Mouse (Mus musculus): Measurements from ENCODE around the gene Prokr1. TPM values are rescaled to one million over a fixed set of nuclear protein-coding genes. Genes with fewer than 3 reads are reported as not detected.
A peak's percentile ranks its signal among the peaks of the same experiment; 100 is the strongest.
"Not testable (repeated sequence)": the region's sequence is repeated elsewhere in the genome, so short reads cannot be mapped to it uniquely, and the experiment has no call there.

Gene Prokr1
- polyA plus RNA-seq, 1 experiment, result 0.10 TPM

- DNase-seq (ENCODE audit: extremely low spot score in 1 of 2, low spot score in 1 of 2), result no peak
These were observed 13.8 kb downstream of the Prokr1 start for GRCm38 (mm10) chr6:87576648-87577330.

DNA sequence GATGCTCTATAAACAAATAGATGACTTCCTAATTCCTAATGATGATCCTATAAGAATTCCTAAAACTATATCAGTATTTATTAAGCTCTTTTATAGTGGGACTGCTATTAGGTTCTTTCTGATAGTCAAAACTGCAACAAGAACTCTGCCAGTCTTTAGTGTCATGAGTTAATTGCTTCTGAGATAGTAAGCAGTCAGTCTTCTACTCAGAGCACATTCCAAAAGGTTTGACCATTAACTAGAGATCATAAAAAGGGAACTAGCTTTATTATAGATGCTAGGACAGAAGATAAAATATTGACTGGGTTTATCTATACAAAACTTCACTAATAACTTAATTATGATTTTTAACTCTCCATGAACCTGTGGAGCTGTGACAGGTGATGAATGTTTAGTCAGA, 18.7 kb downstream of the Prokr1 start:
- not testable (repeated sequence) for DNase-seq (ENCODE audit: extremely low spot score in 1 of 2, low spot score in 1 of 2)

DNA sequence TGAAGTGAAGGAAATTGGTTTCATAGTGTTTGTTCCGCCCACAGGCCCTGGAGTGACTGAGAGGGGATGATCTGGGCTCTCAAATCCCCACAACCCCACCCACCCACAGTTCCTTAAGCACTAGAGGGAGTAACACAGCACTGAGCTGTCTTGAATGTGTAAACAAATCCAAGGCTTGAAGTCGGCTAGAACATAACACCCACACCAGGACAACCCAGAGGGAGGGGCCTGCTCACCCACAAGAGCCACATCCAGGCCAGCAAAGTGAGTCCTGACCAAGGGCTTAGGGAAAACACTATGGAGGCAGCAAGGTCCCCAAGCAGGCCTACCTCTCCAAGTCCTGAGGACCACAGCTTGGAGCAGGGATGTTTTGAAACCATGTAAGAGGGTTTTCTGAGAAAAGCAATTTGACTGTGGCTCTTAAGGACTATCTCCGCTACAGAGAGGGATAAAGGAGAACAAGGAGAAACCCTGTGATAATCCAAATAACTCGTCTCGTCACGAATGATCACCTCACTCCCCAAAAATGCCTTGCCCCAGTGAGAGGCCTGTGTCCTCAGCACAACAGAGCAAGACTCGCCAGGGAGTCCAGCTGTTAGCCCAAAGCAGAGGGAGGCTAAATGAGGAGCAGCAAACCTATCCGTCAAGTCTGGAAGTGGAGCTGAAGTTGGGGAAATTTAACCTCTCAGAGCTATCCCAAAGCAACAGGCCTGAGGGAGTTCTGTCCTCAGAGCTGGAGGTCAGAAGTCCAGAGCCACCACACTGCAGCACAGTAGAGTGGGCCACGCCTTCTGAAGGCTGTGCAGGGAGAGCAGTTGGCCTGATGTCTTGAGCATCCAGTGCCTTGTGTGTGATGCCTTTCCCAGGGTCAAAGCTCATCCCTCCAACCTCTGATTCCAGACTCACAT, 22.6 kb downstream of the Prokr1 start:
- no peak for DNase-seq (ENCODE audit: extremely low spot score in 1 of 2, low spot score in 1 of 2)

- no peak for DNase-seq (ENCODE audit: extremely low spot score in 1 of 2, low spot score in 1 of 2)
These were observed 25.4 kb downstream of the Prokr1 start for GRCm38 (mm10) chr6:87565166-87565565.

DNA sequence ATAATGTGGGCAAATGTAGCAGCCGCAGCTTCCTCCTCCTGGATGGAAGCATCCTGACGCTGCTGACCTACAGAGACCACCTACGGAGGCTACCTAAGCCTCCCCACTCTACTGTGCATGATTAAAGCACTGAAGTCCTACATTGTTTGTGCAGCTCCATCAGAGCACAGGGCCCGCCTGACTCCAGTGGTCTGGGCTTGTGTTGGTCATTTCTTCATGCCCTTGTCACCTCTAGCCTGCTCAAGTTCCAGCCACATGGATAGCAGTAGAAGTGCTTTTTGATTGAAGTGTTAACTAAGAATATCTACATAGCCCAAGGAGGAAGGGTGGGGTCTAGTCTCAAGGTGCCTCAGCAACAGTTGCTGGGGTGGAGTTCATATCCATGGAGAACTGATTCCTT, 26.2 kb downstream of the Prokr1 start:
- no peak for DNase-seq (ENCODE audit: extremely low spot score in 1 of 2, low spot score in 1 of 2)

DNA sequence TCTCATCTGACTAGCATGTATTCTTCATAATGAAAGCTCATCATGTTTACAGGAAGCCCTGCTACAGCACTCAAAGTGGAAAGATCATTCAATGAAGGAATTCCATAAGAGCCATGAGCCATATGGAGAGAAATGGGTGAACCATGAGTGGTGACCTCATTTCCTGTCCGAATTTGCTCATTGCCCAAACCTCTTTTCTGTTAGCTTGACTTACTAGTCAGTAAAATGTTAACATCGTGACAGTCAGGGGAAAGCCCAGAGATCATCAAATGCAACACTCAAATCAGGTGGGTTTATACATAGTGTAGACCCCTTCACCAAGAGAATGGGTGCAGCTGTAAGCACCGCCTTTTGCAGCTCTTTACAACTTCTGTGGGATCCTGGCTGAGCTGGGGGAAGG, 36.8 kb downstream of the Prokr1 start:
- DNase-seq (ENCODE audit: extremely low spot score in 1 of 2, low spot score in 1 of 2), result no peak

DNA sequence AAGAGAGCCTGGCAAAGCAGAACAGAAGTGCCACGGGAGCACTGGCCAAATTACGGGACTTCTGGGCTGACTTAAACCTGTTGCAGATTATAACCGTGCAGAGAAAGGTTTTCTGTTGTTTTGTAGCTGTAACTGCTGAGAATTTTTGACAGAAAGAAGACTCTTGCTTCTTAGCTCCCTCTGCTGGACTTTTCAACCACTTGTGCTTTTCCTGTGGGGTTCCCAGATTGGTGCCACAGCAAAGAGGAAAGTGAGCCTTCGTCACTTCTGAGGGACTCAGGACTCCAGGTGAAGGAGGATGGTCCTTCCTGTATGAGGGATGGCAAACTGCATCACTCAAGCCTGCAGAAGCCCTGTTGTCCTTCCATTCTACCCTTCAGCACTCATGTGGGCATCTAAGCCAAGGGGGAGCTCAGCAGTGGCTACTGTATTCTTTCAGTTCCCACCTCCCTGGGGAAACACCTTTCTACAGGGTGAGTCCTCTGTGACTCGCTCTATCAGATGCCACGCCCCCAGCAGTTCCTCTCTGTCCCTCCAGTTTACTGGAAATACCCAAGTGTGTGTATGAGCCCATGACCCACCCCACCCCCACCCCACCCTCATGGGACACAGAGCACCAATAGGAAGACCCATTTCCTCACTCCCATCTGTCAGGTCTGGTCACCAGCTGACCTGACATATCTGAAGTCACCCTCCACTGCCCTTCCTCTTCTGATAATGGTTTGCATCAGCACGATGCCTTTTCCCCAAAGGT, 38.3 kb downstream of the Prokr1 start:
- DNase-seq (ENCODE audit: extremely low spot score in 1 of 2, low spot score in 1 of 2), result peak in 1 of 2 experiments; percentile 64

DNA sequence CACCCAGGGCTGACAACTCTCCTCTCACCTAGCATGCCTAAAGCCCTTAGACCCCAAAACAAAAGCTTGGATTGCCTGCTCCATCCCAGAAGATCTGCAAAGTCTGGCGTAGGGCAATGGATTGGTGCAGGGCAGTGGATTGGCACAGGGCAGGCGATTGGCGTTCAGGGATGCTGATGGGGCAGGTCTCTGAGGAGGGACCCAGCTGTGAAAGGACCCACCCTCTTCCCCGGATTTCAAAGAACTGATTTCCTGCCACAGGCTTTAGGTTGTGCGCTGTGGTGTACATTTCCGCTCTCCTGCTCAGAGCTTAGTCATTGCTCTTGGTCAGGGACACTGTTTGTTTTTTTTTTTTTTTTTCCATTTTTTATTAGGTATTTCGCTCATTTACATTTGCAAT, 42.7 kb downstream of the Prokr1 start:
- no peak for DNase-seq (ENCODE audit: extremely low spot score in 1 of 2, low spot score in 1 of 2)

DNA sequence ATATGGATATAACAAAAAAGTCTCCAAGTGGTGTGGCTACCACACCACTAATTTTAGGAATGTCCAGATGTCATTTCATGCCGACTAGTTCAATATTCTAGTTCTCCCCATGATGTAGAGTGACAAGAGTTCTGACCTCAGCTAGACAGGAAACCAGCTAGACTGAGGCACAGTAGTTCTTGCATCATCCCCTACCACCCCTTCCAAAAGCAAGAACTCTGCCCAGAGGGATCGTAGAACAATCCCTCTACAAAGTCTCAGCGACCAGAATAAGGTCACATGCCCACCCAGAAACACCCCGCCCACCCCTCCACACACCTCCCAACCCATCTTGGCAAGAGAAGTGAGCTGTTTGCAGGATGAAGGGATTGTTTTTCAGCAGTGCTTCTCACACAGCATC, 43.1 kb downstream of the Prokr1 start:
- no peak for DNase-seq (ENCODE audit: extremely low spot score in 1 of 2, low spot score in 1 of 2)

DNA sequence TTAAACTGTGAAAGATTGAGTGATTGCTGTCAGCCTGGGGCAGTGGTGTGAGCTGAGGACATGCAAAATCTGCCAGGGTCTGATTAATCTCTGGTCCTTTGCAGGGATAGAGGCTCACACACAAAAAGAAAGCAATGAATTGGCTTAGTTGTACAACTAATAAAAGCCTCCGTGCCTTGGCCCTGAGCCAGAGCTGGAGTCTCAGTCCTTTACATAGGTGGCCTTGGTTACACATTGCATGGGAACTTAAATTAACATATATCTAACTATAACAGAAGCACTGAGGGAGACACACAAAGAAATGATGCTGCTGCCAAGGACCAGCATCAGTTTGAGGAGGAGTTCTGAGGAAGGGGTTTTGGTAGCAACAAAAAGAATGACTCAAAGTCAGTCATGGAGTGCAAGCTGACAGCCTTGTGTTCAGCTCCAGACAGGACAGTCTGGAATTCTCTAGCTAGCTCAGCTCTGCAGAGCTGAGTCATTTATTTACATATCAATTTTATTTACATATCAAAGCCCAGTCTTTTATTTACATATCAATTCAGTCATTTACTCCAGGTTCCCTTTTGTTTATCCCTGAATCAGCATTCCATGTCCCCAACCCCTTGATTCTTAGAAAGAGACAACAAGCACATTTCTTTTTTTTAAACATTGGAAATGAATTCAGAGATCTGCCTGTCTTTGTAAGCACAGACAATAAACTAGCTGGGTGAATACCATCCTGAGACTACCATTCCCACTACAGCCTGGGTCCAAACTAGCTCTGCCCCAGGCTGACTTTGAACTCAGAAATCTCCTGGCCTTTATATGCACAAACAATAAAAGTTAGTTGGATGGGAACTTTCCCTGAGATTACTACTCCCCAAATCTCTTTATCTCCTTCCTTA, 45.0 kb downstream of the Prokr1 start:
- no peak for DNase-seq (ENCODE audit: extremely low spot score in 1 of 2, low spot score in 1 of 2)

DNA sequence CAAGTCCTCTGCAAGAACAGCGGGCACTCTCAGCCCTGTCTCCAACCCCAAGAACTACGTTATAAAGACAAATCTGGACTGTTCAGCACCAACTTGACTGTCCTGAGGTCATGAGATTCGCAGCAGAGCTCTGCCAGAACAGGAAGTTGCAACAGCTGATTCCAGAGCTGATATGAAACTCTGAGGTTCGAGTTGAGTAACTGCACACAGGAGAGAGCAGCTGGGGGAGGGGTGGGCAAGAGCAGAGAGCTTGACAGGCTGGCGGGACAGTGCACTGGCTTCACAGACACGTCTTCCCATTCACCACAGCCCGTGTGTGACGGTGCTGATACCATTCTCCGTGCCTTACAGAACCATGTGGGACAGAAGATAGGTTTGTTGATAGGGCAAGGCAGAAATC, 48.5 kb downstream of the Prokr1 start:
- no peak for DNase-seq (ENCODE audit: extremely low spot score in 1 of 2, low spot score in 1 of 2)

- no peak for DNase-seq (ENCODE audit: extremely low spot score in 1 of 2, low spot score in 1 of 2)
These were observed 49.4 kb downstream of the Prokr1 start for GRCm38 (mm10) chr6:87541171-87541571.

DNA sequence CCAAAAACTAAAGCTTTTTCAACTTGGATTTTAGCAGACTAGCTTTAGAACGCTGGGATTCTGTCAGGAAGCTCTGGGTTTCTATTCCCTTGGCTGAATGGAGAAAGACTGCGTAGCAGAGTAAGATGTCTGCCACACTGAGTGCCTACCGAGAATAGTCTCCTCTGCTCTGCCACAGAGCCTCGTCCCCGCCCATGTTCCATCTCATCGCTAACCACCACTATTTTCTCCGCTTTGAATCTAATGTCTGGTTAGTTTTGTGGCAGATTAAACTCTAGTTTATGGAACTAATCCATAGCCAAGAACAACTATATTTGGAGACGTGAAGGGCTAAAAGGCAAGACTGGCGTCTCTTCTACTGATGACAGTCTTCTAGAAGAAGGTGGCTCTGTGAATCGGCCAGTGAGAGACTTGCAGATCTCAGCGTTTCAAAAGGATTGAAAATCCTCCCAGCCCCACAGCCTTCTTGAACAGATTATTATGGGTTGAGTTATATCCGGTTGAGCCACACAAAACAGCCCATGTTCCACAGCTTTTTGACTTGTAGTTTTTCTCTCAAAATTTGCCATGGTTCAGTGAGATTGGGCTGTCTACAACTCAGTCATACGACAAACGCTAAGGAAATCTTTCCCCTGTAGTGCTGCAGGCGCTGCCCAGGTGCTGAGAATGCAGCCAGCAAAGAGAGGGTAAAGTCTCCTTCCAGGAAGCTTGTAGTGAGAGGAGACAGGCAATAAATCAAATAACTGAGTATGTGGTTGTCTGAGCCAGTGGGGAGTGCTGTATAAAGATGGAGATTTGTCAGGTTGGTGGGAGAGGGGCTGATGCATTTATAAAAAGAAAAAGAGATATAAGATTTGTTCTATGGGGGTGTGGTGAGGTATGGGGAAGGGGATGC, 51.9 kb downstream of the Prokr1 start:
- no peak for DNase-seq (ENCODE audit: extremely low spot score in 1 of 2, low spot score in 1 of 2)

DNA sequence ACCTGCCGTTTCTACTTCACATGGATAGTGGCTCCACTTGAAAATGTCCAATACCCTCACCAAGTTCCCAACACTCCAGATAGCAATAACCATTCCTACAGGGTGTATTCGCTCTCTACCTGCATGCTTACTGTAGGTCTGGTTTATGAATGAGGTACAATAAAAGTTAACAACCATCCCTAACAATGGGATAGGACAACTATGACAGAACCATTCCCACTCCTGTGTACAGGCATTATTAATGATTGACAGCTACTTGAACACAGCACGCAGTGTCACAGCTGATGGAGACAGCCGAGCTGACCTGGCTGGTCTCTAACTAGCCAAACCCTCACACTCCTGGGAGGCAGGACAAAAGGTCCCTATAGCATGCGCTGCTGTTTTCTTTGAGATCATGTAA, 52.9 kb downstream of the Prokr1 start:
- no peak for DNase-seq (ENCODE audit: extremely low spot score in 1 of 2, low spot score in 1 of 2)

- DNase-seq (ENCODE audit: extremely low spot score in 1 of 2, low spot score in 1 of 2), result no peak
These were observed 54.3 kb downstream of the Prokr1 start for GRCm38 (mm10) chr6:87536270-87536669.

DNA sequence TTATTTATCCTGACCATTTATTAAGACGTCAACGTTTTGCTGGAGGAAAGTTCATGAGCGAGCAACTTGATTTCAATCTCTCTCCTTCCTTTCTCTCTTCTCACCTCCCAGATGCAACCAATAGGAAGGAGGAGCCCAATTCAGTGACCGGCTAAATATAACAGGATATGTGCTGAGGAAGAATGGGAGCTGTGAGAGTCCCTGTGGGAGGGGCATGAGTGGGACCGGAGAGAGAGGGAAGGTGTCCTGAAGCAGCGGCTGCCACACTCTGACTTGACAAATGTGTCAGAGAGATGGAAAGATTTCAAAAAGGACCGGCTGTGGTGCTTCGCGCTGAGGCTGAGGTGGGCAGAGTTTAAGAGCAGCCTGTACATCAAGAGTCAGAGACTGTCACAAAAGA, 54.9 kb downstream of the Prokr1 start:
- DNase-seq (ENCODE audit: extremely low spot score in 1 of 2, low spot score in 1 of 2), result peak; percentile 49 to 76

- DNase-seq (ENCODE audit: extremely low spot score in 1 of 2, low spot score in 1 of 2), result no peak
These were observed 55.5 kb downstream of the Prokr1 start for GRCm38 (mm10) chr6:87534855-87535575.

DNA sequence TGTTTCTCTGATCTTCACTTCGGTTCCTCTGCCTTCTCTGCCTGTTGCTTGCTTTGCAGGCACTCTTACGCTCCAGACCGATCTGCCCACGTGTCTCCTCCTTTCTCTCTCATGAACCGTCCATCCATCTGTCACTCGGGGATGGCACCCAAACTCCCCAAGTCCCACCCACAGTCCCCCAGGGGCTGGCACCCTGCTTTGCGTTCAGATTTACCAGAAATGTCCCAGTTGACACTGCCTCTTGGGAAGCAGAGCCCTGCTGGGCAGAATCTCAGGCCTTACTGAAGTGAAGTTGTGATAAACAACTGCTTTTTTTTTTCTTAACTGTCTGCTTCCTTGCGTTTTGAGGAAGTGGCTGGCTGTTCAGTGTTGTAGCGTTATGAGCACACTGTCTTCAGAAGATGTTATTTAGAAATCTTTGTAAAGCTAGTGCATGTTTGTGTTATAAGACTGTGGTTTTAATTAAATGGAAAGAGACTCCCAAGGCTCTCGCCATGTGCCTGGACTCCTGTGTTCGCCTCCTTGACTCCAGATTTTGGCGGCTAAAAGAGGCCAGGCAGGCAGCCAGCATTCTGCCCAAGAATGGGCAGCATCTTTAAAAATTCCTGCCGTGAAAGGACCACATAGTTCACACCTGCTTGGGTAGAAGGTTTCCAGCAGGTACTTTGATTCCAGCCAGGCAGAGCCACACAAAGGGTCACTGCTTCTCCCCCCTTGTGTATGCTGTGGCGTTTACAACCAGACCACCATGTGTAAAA, 57.4 kb downstream of the Prokr1 start, which contains the start of gene Arhgap25:
Gene Arhgap25 (minus strand): TSS at position 307 of the 758 bp plus-strand sequence.
- DNase-seq (ENCODE audit: extremely low spot score in 1 of 2, low spot score in 1 of 2), result peak in 1 of 2 experiments; percentile 53

Measured in frontal cortex, adult 2 months (tissue).